ENCODE assay signal across 15 mouse cellular contexts in genomic region chr1:80785066-80785779, GRCm38 (mm10).
"Had no signal": no experiment of that assay in that cellular context is flagged by ENCODE, and none has a peak within 500 bp of the region (broad histone marks: within the 10 kb centered on the region; RNA-seq: fewer than 3 reads in every experiment).

No protein-coding gene starts in this region.

- H3K27me3 ChIP-seq: limb, embryonic 13.5 days; liver, embryonic 12.5 days; midbrain, embryonic 15.5 days had no signal

- H3K4me2 ChIP-seq: limb, embryonic 13.5 days; liver, embryonic 12.5 days; lung, embryonic 14.5 days; midbrain, embryonic 11.5 days; midbrain, embryonic 15.5 days had no signal

- H3K9ac ChIP-seq: limb, embryonic 13.5 days; liver, embryonic 12.5 days; lung, embryonic 14.5 days; midbrain, embryonic 15.5 days had no signal

- H3K9me3 ChIP-seq: limb, embryonic 13.5 days; liver, embryonic 12.5 days; megakaryocyte, embryonic 14.5 days; midbrain, embryonic 15.5 days had no signal

- H3K4me1 ChIP-seq: limb, embryonic 13.5 days; liver, embryonic 12.5 days; megakaryocyte, embryonic 14.5 days; midbrain, embryonic 15.5 days had no signal

- H3K36me3 ChIP-seq: limb, embryonic 13.5 days; liver, embryonic 12.5 days; midbrain, embryonic 15.5 days had no signal

- DNase-seq: kidney, adult 18-20 months; kidney, postnatal 10 days; kidney, postnatal 4 days; left cerebral cortex, postnatal 4 days; lung, embryonic 14.5 days; lung, postnatal 14 days; spleen, adult 18-20 months; thymus, adult 18-20 months; thymus, postnatal 14 days had no signal

- H3K27ac ChIP-seq: layer of hippocampus, adult 2 months; limb, embryonic 13.5 days; liver, embryonic 12.5 days; midbrain, embryonic 15.5 days had no signal

- ATAC-seq: liver, embryonic 12.5 days; midbrain, embryonic 15.5 days had no signal

- H3K4me3 ChIP-seq: layer of hippocampus, adult 2 months; limb, embryonic 13.5 days; liver, embryonic 12.5 days; megakaryocyte, embryonic 14.5 days; midbrain, embryonic 15.5 days had no signal
